Mouse (Mus musculus): ENCODE results near the gene Olfr1339.

The Olfr1339 gene

DNA sequence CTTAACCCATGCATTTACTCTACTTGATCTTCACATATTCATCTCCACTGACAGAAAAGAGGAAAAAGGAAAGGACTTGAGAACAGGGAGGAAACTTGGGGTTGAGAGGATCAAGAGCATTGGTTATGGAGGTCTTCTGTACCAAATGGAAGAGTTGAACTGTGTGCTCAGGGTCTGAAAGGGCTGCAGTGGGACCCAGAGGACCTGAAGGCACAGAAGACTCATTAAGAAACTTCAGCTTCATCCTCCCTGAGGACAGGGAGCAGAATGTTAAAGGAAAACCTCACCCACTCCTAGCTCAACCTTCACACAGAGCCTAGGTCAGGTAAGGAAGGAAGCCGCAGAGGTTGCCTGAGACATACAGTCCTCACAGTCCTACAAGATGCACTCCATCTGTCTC lies at the start of gene Olfr1339:
TSS of gene Olfr1339 (plus strand) at position 301 of the 400 bp plus-strand sequence.
- POLR2A ChIA-PET = no interaction called here
- CTCF ChIA-PET = interaction anchor here in 2 of 4 experiments (0.6 kb wide), 2 partner anchors 184 to 269 kb away, joined by 3 to 5 read pairs; no protein-coding TSS in a partner anchor

GRCm38 (mm10) chr4:118687086-118687485 lies 44.9 kb upstream of the Olfr1339 start:
- CTCF ChIA-PET = interaction anchor here in 1 of 4 experiments (0.8 kb wide), 1 partner anchor 202 kb away, joined by 3 read pairs; no protein-coding TSS in a partner anchor
- POLR2A ChIA-PET = no interaction called here

GRCm38 (mm10) chr4:118692412-118692973 lies 39.5 kb upstream of the Olfr1339 start, which contains the start of gene Olfr1342:
Gene Olfr1342 (minus strand): TSS chr4:118692756.
- POLR2A ChIA-PET = interaction anchor here in 1 of 4 experiments (1.1 kb wide), 1 partner anchor 72 kb away, joined by 3 read pairs; the partner anchor contains the start of genes Cfap57 and Ebna1bp2
- CTCF ChIA-PET = no interaction called here

GRCm38 (mm10) chr4:118693812-118694211 lies 38.2 kb upstream of the Olfr1339 start:
- ChIA-PET CTCF (no interaction called here), POLR2A (interaction anchor here in 1 of 4 experiments (0.6 kb wide), 1 partner anchor 44 kb away, joined by 3 read pairs; no protein-coding TSS in a partner anchor)

DNA sequence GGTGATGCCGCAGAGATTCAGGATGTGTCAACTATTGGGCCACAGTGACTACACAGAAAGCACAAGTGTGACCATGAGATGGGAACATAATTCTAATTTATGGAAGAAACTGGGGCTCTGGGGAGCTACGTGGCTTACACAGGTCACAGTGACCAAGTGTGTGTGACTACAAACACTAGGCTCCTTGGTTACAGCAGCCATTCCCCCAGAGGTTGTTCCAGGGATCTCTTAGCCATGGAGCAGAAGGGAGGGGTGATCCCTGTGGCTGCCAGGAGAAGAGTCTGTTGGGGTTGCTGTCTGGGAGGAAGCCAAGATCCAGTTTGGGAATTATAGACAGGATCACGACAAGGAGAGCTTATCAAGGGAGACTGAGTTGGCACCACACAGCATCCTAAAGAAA lies 28.8 kb upstream of the Olfr1339 start, which contains the start of gene Olfr1341:
TSS of gene Olfr1341 (plus strand) at position 301 of the 400 bp plus-strand sequence.
- POLR2A ChIA-PET = no interaction called here
- CTCF ChIA-PET = no interaction called here

GRCm38 (mm10) chr4:118708086-118708485 lies 23.9 kb upstream of the Olfr1339 start:
- ChIA-PET POLR2A (no interaction called here), CTCF (no interaction called here)

DNA sequence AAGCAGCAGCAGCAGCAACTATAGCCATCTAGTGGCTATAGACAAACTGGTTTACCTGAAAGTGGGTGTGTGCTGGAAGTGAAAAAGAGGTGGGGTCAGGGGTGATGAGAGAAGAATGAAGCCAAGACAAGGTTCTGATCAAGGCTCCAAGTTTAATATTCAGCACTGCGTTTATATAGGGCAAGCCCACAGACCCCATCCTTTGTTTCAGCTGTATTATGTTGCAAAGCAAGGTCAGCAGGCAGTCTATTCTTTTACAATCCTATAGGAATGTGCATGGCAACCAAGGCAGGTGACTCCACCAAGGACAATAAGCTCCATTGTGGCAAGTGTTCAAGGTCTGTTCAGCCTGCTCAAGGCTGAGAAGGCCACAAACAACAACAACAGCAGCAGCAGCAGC lies 20.3 kb upstream of the Olfr1339 start:
- ChIA-PET POLR2A (interaction anchor here in 3 of 4 experiments (0.7 to 1.1 kb wide), 3 partner anchors 66 to 546 kb away, joined by 3 to 4 read pairs (median 3); partner anchors contain the start of genes Cfap57 (in 1 of the 3) and Ebna1bp2 (in 1 of the 3)), CTCF (interaction anchor here in 1 of 4 experiments (0.6 kb wide), 1 partner anchor 87 kb away, joined by 4 read pairs; no protein-coding TSS in a partner anchor)

GRCm38 (mm10) chr4:118719838-118720237 lies 12.1 kb upstream of the Olfr1339 start, which contains the start of gene Olfr1340:
Gene Olfr1340 (plus strand): TSS chr4:118720138.
- ChIA-PET POLR2A (no interaction called here), CTCF (no interaction called here)

GRCm38 (mm10) chr4:118721742-118722483 lies 10.1 kb upstream of the Olfr1339 start:
- ChIA-PET POLR2A (no interaction called here), CTCF (no interaction called here)

DNA sequence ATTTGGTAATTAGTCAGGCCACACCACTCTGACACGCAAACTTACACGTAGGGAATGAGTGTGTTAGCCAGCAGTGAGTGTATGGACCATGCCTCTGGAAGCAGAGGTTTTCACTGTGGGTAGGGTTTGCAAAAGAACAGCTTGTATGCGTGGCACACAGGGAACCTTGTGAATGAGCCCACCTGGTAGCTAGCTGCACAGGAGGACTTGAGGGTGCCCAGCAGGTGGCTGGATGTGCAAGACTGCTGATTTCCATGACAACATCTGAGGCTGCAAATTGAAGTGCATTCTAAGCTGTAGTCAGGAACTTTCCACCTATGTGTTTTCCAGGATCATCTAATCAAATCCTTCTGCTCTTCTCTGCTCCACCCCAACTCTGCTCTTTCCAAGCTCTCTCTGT lies 7.6 kb downstream of the Olfr1339 start:
- POLR2A ChIA-PET = interaction anchor here in 1 of 4 experiments (0.7 kb wide), 1 partner anchor 1752 kb away, joined by 6 read pairs; no protein-coding TSS in a partner anchor
- CTCF ChIA-PET = interaction anchor here in 1 of 4 experiments (0.7 kb wide), 2 partner anchors 48 to 249 kb away, joined by 3 read pairs; no protein-coding TSS in a partner anchor

DNA sequence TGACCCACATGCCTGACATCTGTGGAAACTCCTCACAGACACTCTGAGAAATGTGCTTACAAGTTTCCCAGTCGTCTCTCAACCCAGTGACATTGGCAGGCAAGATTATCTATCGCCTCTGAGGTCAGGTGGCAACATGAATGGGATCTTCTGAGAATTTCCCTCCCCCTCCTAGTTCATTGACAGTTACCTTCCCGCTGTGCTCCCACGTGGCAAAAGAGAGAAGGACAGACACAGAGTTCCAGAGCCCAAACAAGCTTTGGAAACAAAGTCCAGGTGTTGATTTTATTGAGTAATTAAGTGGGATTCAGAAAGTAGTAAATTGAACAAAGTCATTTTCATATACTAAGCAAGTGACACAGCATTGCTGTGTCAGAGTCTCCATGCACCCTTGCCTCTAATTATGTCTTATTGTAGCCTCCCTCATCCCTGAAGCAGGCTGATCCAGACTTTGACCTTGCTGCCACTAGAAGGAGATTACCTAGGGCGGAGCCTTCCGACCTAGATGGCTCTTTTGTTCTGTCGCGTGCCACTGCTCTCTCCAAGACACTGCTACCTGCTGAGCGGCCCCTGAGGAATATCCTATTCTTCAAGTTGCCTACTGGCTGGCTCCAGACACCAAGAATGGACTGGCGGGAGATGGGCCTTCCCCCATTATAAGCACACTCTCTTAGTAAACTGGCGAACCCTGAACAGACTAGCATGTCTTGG lies 9.2 kb downstream of the Olfr1339 start:
- POLR2A ChIA-PET = interaction anchor here in 1 of 4 experiments (1.4 kb wide), 1 partner anchor 491 kb away, joined by 3 read pairs; the partner anchor contains the start of genes AU022252 and P3h1
- CTCF ChIA-PET = interaction anchor here in 1 of 4 experiments (0.7 kb wide), 1 partner anchor 462 kb away, joined by 3 read pairs; no protein-coding TSS in a partner anchor

DNA sequence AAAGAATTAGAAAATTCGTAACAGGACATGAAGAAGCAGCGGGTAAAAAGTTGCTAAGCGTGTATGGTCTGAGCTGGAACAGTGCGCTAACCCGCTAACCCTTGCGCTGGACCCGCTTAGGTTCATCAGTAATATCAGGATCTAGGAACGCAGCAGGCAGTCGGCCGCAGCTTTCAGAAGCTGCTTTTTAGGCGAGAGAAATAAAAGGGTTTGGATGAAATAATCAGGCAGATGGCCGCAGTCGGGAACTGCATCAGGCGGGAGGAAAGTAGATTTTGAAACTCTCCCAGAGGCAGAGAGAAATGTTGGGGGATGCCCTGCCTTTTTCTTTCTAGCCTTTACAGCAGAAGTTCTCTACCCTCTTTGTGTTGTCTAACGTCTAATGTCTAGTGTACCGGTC lies 9.9 kb downstream of the Olfr1339 start:
- POLR2A ChIA-PET = interaction anchor here in 1 of 4 experiments (1.4 kb wide), 1 partner anchor 491 kb away, joined by 3 read pairs; the partner anchor contains the start of genes AU022252 and P3h1
- CTCF ChIA-PET = interaction anchor here in 1 of 4 experiments (0.7 kb wide), 1 partner anchor 461 kb away, joined by 3 read pairs; no protein-coding TSS in a partner anchor

DNA sequence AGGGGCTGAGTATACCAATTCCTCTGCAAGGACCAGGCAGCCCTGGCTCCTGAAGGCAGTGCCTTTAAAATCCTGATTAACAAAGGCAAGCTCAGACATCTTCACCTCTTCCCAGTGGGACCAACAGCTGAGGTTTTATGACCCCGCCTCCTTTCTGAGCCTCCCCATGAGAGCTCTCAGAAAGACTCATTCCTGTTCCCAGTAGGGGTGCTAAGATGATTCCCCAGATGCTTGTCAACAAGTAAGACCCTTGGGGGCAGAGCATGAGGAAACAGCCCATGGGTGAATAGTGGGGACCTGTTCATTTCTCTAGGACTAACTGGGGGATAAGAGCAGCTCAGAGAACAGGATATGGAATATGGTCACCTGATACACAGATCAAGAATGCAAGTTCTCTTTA lies 26.7 kb downstream of the Olfr1339 start, which contains the start of gene Olfr1338:
TSS of gene Olfr1338 (minus strand) at position 101 of the 400 bp plus-strand sequence.
- ChIA-PET CTCF (interaction anchor here in 1 of 4 experiments (1.4 kb wide), 1 partner anchor 146 kb away, joined by 4 read pairs; no protein-coding TSS in a partner anchor), POLR2A (no interaction called here)

DNA sequence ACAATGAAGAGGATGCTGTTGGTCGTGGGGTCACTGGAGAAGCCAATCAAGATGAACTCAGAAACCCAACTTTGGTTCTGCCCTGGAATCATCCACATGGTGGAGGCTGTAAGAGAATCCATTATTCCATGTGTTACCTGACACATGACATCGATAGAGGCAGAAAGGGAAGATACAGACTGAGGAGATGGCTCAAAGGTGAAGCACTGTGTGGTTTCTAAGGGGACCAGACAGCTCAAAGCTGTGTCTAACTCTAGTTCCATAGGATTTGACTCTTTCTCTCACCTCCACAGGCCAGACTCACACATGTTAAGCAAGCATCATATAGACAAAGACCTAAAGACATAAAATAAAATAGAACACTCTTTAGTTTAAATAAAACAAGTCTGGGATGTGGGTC lies 50.5 kb downstream of the Olfr1339 start, which contains the start of gene Olfr1337:
TSS of gene Olfr1337 (minus strand) at position 101 of the 400 bp plus-strand sequence.
- CTCF ChIA-PET = no interaction called here
- POLR2A ChIA-PET = no interaction called here
